Mouse (Mus musculus): Measurements from ENCODE around the gene Rnf24. TPM values are rescaled to one million over a fixed set of nuclear protein-coding genes. Genes with fewer than 3 reads are reported as not detected.
"Not testable (repeated sequence)": the region's sequence is repeated elsewhere in the genome, so short reads cannot be mapped to it uniquely, and the experiment has no call there.

Rnf24 gene
- total RNA-seq, 1 experiment: 4.3 TPM

DNA sequence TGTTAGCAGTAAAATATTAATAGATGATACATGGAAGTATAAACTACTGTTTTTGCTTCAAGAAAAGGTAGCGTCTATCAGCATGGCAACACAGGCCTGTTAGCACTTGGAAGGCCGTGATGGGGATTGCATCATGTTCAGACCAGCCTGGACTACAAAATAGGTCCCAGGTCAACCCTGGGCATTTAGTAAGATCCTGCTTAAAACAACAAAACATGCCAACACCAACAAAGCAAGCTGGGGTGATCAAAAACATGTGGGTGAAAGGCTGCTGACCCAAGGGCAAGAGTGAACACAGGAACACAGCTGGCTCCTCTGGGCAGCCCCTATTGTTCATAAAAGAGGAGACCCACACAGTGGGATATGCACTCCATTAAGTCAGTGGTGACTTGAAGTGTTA lies 44.9 kb downstream of the Rnf24 start:
- TF ChIP-seq MAFK (IDR thresholded peaks at IDR 0.05; ENCODE audit: insufficient read depth, low read depth, low read length) (no peak), ZC3H11A (IDR thresholded peaks at IDR 0.05; ENCODE audit: borderline replicate concordance, low read depth, low read length) (no peak), ZNF384 (IDR thresholded peaks at IDR 0.05; ENCODE audit: low read depth, low read length) (no peak), CHD2 (IDR thresholded peaks at IDR 0.05; ENCODE audit: low read depth, low read length) (no peak), HCFC1 (IDR thresholded peaks at IDR 0.05; ENCODE audit: borderline replicate concordance, insufficient read depth, low read length) (no peak)
- H3K4me3 ChIP-seq (ENCODE audit: insufficient read depth in 1 of 2, low read depth in 1 of 2, low read length in 2 of 2, poor library complexity in 1 of 2, severe bottlenecking in 1 of 2): no peak overlapping the region
- no peak for DNase-seq (ENCODE audit: low read depth, low spot score)
- peaks cover 3% of the 10 kb centered on the region; the same call in 1 of the 2 replicates for H3K36me3 ChIP-seq (ENCODE audit: control insufficient read depth, insufficient read depth, low read length, poor library complexity, severe bottlenecking)
- in situ Hi-C loops (cut with MboI; ENCODE audit: low sequenced_read_pairs in 2 of 2, unreplicated experiment in 2 of 2): no loop called here
- no peaks in the 10 kb centered on the region for H3K4me1 ChIP-seq (ENCODE audit: control insufficient read depth in 2 of 2, insufficient read depth in 2 of 2, low read length in 2 of 2, poor library complexity in 1 of 2)
- H3K9me3 ChIP-seq (ENCODE audit: control insufficient read depth, insufficient read depth, low read depth, low read length): no peaks in the 10 kb centered on the region
- no peak overlapping the region for H3K9ac ChIP-seq (ENCODE audit: insufficient read depth, low read depth, low read length, poor library complexity, severe bottlenecking)
- H3K27ac ChIP-seq (ENCODE audit: insufficient read depth, low read depth, low read length, poor library complexity, severe bottlenecking): no peak overlapping the region

DNA sequence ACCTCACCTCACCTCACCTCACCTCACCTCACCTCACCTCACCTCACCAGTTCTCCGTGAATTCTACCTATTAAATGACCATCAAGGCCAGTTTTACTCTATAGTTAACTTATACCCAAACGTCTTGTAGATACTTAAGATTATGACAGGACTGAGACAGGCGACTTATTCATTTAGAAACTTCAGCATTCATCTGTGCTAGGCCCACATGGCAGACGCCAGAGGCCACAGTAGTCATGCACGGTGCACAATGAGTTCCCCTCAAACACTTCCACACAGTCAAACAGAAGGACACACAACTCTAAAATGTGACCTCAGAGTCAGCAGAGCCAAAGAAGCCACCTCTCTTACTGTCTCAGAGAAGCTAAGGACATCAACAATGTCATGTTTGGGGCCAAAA lies 45.3 kb downstream of the Rnf24 start:
- no peak overlapping the region for H3K4me3 ChIP-seq (ENCODE audit: insufficient read depth in 1 of 2, low read depth in 1 of 2, low read length in 2 of 2, poor library complexity in 1 of 2, severe bottlenecking in 1 of 2)
- TF ChIP-seq CHD2 (IDR thresholded peaks at IDR 0.05; ENCODE audit: low read depth, low read length): no peak
- no peaks in the 10 kb centered on the region for H3K9me3 ChIP-seq (ENCODE audit: control insufficient read depth, insufficient read depth, low read depth, low read length)
- no peak overlapping the region for H3K27ac ChIP-seq (ENCODE audit: insufficient read depth, low read depth, low read length, poor library complexity, severe bottlenecking)
- no peak for DNase-seq (ENCODE audit: low read depth, low spot score)
- H3K9ac ChIP-seq (ENCODE audit: insufficient read depth, low read depth, low read length, poor library complexity, severe bottlenecking): no peak overlapping the region
- in situ Hi-C loops (cut with MboI; ENCODE audit: low sequenced_read_pairs in 2 of 2, unreplicated experiment in 2 of 2): no loop called here
- peaks cover 3% of the 10 kb centered on the region; the same call in 1 of the 2 replicates for H3K36me3 ChIP-seq (ENCODE audit: control insufficient read depth, insufficient read depth, low read length, poor library complexity, severe bottlenecking)
- no peaks in the 10 kb centered on the region for H3K4me1 ChIP-seq (ENCODE audit: control insufficient read depth in 2 of 2, insufficient read depth in 2 of 2, low read length in 2 of 2, poor library complexity in 1 of 2)

DNA sequence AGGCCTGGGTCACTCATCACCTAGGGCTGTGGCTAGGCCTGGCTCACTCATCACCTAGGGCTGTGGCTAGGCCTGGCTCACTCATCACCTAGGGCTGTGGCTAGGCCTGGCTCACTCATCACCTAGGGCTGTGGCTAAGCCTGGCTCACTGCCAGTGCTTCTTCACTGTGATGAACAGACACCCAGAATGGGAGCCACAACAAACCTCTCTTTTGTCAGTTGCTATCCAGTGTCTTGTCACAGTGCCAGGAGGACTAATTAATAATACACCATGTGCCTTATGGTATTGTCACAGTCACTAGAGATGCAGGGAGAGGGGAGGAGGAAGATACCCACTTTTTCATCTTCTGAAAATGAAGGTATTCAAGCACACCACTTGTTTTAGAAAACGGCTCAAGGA lies 47.5 kb downstream of the Rnf24 start:
- H3K9ac ChIP-seq (ENCODE audit: insufficient read depth, low read depth, low read length, poor library complexity, severe bottlenecking); H3K4me1 ChIP-seq (ENCODE audit: control insufficient read depth in 2 of 2, insufficient read depth in 2 of 2, low read length in 2 of 2, poor library complexity in 1 of 2); H3K4me3 ChIP-seq (ENCODE audit: insufficient read depth in 1 of 2, low read depth in 1 of 2, low read length in 2 of 2, poor library complexity in 1 of 2, severe bottlenecking in 1 of 2); H3K36me3 ChIP-seq (ENCODE audit: control insufficient read depth, insufficient read depth, low read length, poor library complexity, severe bottlenecking); in situ Hi-C loops (cut with MboI; ENCODE audit: low sequenced_read_pairs in 2 of 2, unreplicated experiment in 2 of 2); H3K9me3 ChIP-seq (ENCODE audit: control insufficient read depth, insufficient read depth, low read depth, low read length); DNase-seq (ENCODE audit: low read depth, low spot score); H3K27ac ChIP-seq (ENCODE audit: insufficient read depth, low read depth, low read length, poor library complexity, severe bottlenecking): not testable (repeated sequence)

GRCm38 (mm10) chr2:131304497-131304896 lies 48.2 kb downstream of the Rnf24 start:
- Histone ChIP-seq H3K4me1 (ENCODE audit: control insufficient read depth in 2 of 2, insufficient read depth in 2 of 2, low read length in 2 of 2, poor library complexity in 1 of 2) (no peaks in the 10 kb centered on the region), H3K9ac (ENCODE audit: insufficient read depth, low read depth, low read length, poor library complexity, severe bottlenecking) (no peak overlapping the region), H3K36me3 (ENCODE audit: control insufficient read depth, insufficient read depth, low read length, poor library complexity, severe bottlenecking) (peaks cover 3% of the 10 kb centered on the region; the same call in 1 of the 2 replicates), H3K4me3 (ENCODE audit: insufficient read depth in 1 of 2, low read depth in 1 of 2, low read length in 2 of 2, poor library complexity in 1 of 2, severe bottlenecking in 1 of 2) (no peak overlapping the region), H3K9me3 (ENCODE audit: control insufficient read depth, insufficient read depth, low read depth, low read length) (no peaks in the 10 kb centered on the region), H3K27ac (ENCODE audit: insufficient read depth, low read depth, low read length, poor library complexity, severe bottlenecking) (no peak overlapping the region)
- in situ Hi-C loops (cut with MboI; ENCODE audit: low sequenced_read_pairs in 2 of 2, unreplicated experiment in 2 of 2): no loop called here
- TF ChIP-seq CHD2 (IDR thresholded peaks at IDR 0.05; ENCODE audit: low read depth, low read length): no peak
- no peak for TF ChIP-seq HCFC1 (IDR thresholded peaks at IDR 0.05; ENCODE audit: borderline replicate concordance, insufficient read depth, low read length)
- TF ChIP-seq MAFK (IDR thresholded peaks at IDR 0.05; ENCODE audit: insufficient read depth, low read depth, low read length): no peak
- no peak for TF ChIP-seq ZNF384 (IDR thresholded peaks at IDR 0.05; ENCODE audit: low read depth, low read length)
- no peak for TF ChIP-seq ZC3H11A (IDR thresholded peaks at IDR 0.05; ENCODE audit: borderline replicate concordance, low read depth, low read length)
- DNase-seq (ENCODE audit: low read depth, low spot score): no peak

DNA sequence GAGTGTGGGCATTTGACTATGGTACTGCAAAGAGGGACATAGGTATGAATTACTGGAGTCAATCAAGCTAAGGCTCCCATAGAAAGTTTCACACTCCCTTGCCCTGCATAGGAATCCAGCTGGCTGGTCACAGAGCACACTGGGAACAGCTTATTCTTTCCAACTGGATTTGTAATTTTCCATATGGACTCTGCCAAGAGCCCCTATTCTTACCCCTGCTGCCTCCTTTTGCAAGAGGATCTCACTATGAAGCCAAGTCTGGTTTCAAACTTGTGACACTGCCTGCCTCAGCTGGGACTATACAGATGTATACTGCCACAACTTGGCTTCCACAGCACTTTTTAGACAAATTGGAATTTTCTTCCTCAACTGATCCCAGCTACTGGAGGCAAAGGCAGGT lies 51.1 kb downstream of the Rnf24 start:
- Histone ChIP-seq H3K36me3 (ENCODE audit: control insufficient read depth, insufficient read depth, low read length, poor library complexity, severe bottlenecking) (peaks cover 16% of the 10 kb centered on the region), H3K9ac (ENCODE audit: insufficient read depth, low read depth, low read length, poor library complexity, severe bottlenecking) (no peak overlapping the region), H3K4me3 (ENCODE audit: insufficient read depth in 1 of 2, low read depth in 1 of 2, low read length in 2 of 2, poor library complexity in 1 of 2, severe bottlenecking in 1 of 2) (no peak overlapping the region), H3K4me1 (ENCODE audit: control insufficient read depth in 2 of 2, insufficient read depth in 2 of 2, low read length in 2 of 2, poor library complexity in 1 of 2) (no peaks in the 10 kb centered on the region), H3K27ac (ENCODE audit: insufficient read depth, low read depth, low read length, poor library complexity, severe bottlenecking) (no peak overlapping the region), H3K9me3 (ENCODE audit: control insufficient read depth, insufficient read depth, low read depth, low read length) (no peaks in the 10 kb centered on the region)
- DNase-seq (ENCODE audit: low read depth, low spot score): no peak
- TF ChIP-seq CHD2 (IDR thresholded peaks at IDR 0.05; ENCODE audit: low read depth, low read length) (no peak), ZNF384 (IDR thresholded peaks at IDR 0.05; ENCODE audit: low read depth, low read length) (no peak), HCFC1 (IDR thresholded peaks at IDR 0.05; ENCODE audit: borderline replicate concordance, insufficient read depth, low read length) (no peak), ZC3H11A (IDR thresholded peaks at IDR 0.05; ENCODE audit: borderline replicate concordance, low read depth, low read length) (no peak), MAFK (IDR thresholded peaks at IDR 0.05; ENCODE audit: insufficient read depth, low read depth, low read length) (no peak)
- in situ Hi-C loops (cut with MboI; ENCODE audit: low sequenced_read_pairs in 2 of 2, unreplicated experiment in 2 of 2): no loop called here

All from ES-E14 (cell line).